Mouse (Mus musculus): Measurements from ENCODE around the gene Peak1. TPM values are rescaled to one million over a fixed set of nuclear protein-coding genes. Genes with fewer than 3 reads are reported as not detected.
A peak's percentile ranks its signal among the peaks of the same experiment; 100 is the strongest.

The Peak1 gene
- polyA plus RNA-seq, 1 experiment, result 1.2 TPM

GRCm38 (mm10) chr9:56160341-56161141 lies 257.3 kb downstream of the Peak1 start:
- TF ChIP-seq FLI1 (IDR thresholded peaks at IDR 0.05; ENCODE audit: low read length), result no peak
- no peak for TF ChIP-seq GATA1 (IDR thresholded peaks at IDR 0.05; ENCODE audit: borderline replicate concordance, low read length)
- Histone ChIP-seq H3K27me3 (replicated peaks) (peaks cover 25% of the 10 kb centered on the region), H3K36me3 (replicated peaks; ENCODE audit: low read length) (no peaks in the 10 kb centered on the region), H3K4me3 (replicated peaks) (peak overlapping the region; percentile 95), H3K4me1 (peaks cover 27% of the 10 kb centered on the region), H3K9me3 (no peaks in the 10 kb centered on the region)

GRCm38 (mm10) chr9:56159456-56159855 lies 258.4 kb downstream of the Peak1 start:
- peaks cover 22% of the 10 kb centered on the region for H3K4me1 ChIP-seq
- no peaks in the 10 kb centered on the region for H3K36me3 ChIP-seq (replicated peaks; ENCODE audit: low read length)
- H3K4me3 ChIP-seq (replicated peaks), result no peak overlapping the region
- H3K9me3 ChIP-seq, result no peaks in the 10 kb centered on the region
- H3K27me3 ChIP-seq (replicated peaks), result peaks cover 23% of the 10 kb centered on the region
- no peak for TF ChIP-seq FLI1 (IDR thresholded peaks at IDR 0.05; ENCODE audit: low read length)
- TF ChIP-seq GATA1 (IDR thresholded peaks at IDR 0.05; ENCODE audit: borderline replicate concordance, low read length), result no peak

GRCm38 (mm10) chr9:56158077-56158476 lies 259.8 kb downstream of the Peak1 start:
- Histone ChIP-seq H3K27me3 (replicated peaks) (peaks cover 14% of the 10 kb centered on the region), H3K4me3 (replicated peaks) (no peak overlapping the region), H3K36me3 (replicated peaks; ENCODE audit: low read length) (no peaks in the 10 kb centered on the region), H3K4me1 (peaks cover 22% of the 10 kb centered on the region), H3K9me3 (no peaks in the 10 kb centered on the region)
- TF ChIP-seq FLI1 (IDR thresholded peaks at IDR 0.05; ENCODE audit: low read length) (no peak), GATA1 (IDR thresholded peaks at IDR 0.05; ENCODE audit: borderline replicate concordance, low read length) (no peak)

- H3K4me1 ChIP-seq, result 0 out of 2 replicates have a peak, but pooled peaks cover 8% of the 10 kb centered on the region
- H3K9me3 ChIP-seq, result 0 out of 2 replicates have a peak, but pooled peaks cover 4% of the 10 kb centered on the region
- H3K27me3 ChIP-seq (replicated peaks), result no peaks in the 10 kb centered on the region
- H3K4me3 ChIP-seq (replicated peaks), result no peak overlapping the region
- TF ChIP-seq FLI1 (IDR thresholded peaks at IDR 0.05; ENCODE audit: low read length) (no peak), GATA1 (IDR thresholded peaks at IDR 0.05; ENCODE audit: borderline replicate concordance, low read length) (no peak)
- H3K36me3 ChIP-seq (replicated peaks; ENCODE audit: low read length), result no peaks in the 10 kb centered on the region
Measured at GRCm38 (mm10) chr9:56154572-56154971, 263.3 kb downstream of the Peak1 start.

- Histone ChIP-seq H3K4me3 (replicated peaks) (no peak overlapping the region), H3K4me1 (0 out of 2 replicates have a peak, but pooled peaks cover 6% of the 10 kb centered on the region), H3K9me3 (0 out of 2 replicates have a peak, but pooled peaks cover 4% of the 10 kb centered on the region), H3K36me3 (replicated peaks; ENCODE audit: low read length) (no peaks in the 10 kb centered on the region), H3K27me3 (replicated peaks) (no peaks in the 10 kb centered on the region)
- TF ChIP-seq FLI1 (IDR thresholded peaks at IDR 0.05; ENCODE audit: low read length) (no peak), GATA1 (IDR thresholded peaks at IDR 0.05; ENCODE audit: borderline replicate concordance, low read length) (no peak)
Measured at GRCm38 (mm10) chr9:56152482-56153007, 265.3 kb downstream of the Peak1 start.

GRCm38 (mm10) chr9:56151745-56152481 lies 266.0 kb downstream of the Peak1 start:
- 0 out of 2 replicates have a peak, but pooled peaks cover 4% of the 10 kb centered on the region for H3K9me3 ChIP-seq
- no peaks in the 10 kb centered on the region for H3K27me3 ChIP-seq (replicated peaks)
- H3K4me1 ChIP-seq, result 0 out of 2 replicates have a peak, but pooled peaks cover 6% of the 10 kb centered on the region
- H3K4me3 ChIP-seq (replicated peaks), result no peak overlapping the region
- H3K36me3 ChIP-seq (replicated peaks; ENCODE audit: low read length), result no peaks in the 10 kb centered on the region
- TF ChIP-seq GATA1 (IDR thresholded peaks at IDR 0.05; ENCODE audit: borderline replicate concordance, low read length) (no peak), FLI1 (IDR thresholded peaks at IDR 0.05; ENCODE audit: low read length) (no peak)

Other genes starting within 250 kb of the Peak1 start
- 3.2 and 4.8 TPM in 2 replicates for gene Hmg20a, start 542 bp upstream of the Peak1 start, polyA plus RNA-seq (2012; ENCODE audit: insufficient read depth, low replicate concordance)